Mouse (Mus musculus) ES-CJ7 (cell line): ENCODE data around the gene Abr.
A peak's percentile ranks its signal among the peaks of the same experiment; 100 is the strongest.

Source experiments
- DNase-seq: peaks from one replicate; pipeline ENCODE4 v3.0.0; 2011; ENCODE audit warnings: low read depth, low spot score

Abr gene

DNA sequence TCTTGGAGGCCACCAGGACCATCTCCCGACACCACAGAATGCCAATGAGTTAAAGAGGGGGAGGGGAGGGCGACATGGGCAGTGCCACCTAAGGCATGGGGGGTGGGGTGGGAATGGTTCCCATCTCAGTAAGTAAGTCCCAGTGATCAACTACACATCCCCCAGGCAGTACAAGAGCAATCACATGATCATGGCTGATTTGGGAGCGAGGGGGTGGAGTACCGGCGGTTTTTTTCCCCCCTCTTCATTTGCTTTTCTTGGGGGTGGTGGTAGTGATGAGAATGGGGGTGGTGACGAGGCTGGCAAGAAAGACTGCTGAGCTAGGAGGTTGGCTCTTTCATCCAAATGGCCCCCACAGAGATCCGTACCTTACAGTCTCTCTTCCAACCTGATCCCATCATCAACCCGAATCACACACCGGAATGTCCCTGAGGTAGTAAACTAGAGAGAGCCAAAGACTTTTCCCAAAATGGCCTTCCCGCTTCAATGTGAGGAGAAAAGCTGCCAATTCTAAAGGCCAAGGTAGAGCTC, 51.8 kb downstream of the Abr start:
- no peak for DNase-seq

DNA sequence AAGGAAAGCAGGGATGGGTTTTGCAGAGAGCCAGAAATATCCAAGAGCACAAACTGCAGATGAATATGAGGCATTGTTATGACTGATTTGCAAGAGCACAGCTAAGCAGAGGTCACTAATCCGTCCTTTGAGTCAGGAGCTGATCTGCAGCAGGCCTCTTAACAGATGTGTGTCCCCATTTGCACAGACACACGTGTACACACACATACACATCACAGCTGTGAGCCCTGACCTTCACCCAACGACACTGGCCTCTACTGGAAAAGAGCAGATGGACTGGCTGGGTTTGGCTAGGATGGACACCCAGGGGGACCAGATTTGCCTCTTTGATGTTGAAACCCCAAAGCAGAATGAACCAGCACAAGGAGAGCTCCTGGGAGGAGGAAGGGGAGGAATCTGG, 52.7 kb downstream of the Abr start:
- DNase-seq = no peak

DNA sequence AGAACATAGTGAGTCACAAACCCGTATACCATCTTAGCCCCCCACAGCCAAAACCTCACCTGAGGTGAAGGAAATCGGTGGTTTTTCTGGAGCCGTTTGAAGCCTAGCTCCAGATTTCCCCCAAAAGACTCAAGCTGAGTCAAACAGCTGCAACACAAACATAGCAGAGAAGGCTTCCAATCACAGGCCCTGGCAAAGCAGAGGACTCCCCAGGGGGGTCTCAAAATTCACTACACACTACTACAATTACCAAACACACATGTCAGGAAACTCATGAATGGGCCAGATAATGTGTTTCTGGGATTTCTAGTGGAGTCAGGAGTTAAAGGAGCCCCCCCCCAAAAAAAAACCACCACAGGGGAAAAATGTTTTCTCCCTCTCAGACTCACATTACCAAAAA, 56.0 kb downstream of the Abr start:
- no peak for DNase-seq

- no peak for DNase-seq
Observed at GRCm38 (mm10) chr11:76562584-76562983, 59.5 kb downstream of the Abr start.

DNA sequence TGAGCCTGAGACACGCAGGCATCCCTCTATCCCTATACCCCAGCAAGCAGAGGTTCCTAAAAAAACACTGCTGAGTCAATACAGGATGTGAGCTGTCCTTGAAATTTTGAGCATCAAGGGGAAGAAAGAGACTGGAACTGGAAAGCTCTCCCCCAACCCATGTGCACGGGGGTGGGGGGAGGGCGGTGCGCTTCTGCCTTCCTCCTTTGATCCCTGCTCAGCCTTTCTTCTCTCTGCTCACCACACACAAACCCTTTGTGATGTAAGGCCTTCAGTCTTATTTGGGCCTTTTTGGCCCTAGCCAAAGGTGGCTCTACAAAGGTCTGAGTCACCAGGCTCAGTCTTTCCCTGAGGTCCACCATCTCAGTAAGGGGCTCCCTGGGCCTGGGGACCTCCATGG, 59.9 kb downstream of the Abr start:
- DNase-seq = peak; percentile 73

GRCm38 (mm10) chr11:76557837-76558236, 64.3 kb downstream of the Abr start:
- no peak for DNase-seq

DNA sequence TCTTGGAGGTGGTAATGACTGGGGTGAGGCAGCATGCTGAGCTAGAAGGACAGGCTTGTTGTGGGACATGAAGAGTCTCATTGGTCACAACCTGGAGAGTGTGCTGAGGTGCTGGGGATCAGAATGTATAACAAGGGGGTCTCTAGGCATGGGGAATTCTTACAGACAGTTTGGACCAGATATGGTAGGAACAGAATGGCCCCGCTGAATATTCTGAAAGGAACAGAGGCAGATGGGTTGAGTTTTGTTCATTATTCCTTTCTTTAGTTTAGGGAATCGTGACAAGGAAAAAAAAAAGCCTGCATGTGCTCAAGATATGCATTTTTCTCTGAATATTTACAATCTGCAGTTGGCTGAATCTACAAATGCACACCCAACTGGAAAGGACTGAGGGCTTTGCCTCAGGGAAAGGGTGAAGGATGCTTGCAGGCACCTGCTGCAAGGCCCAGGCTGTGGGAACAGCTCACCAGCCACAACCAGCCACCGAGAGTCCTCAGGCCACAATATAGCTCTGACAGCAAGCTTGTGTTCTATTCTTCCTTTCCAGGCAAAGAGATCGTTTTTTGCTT, 73.9 kb downstream of the Abr start:
- no peak for DNase-seq

- no peak for DNase-seq
Observed at GRCm38 (mm10) chr11:76547420-76547819, 74.7 kb downstream of the Abr start.

GRCm38 (mm10) chr11:76546431-76546830, 75.7 kb downstream of the Abr start:
- no peak for DNase-seq

- DNase-seq = no peak
Observed at GRCm38 (mm10) chr11:76543300-76543699, 78.8 kb downstream of the Abr start.

GRCm38 (mm10) chr11:76540973-76541372, 81.1 kb downstream of the Abr start:
- DNase-seq = peak; percentile 58

GRCm38 (mm10) chr11:76537401-76537800, 84.7 kb downstream of the Abr start:
- no peak for DNase-seq

- peak; percentile 75 for DNase-seq
Observed at GRCm38 (mm10) chr11:76536576-76537354, 85.3 kb downstream of the Abr start.

DNA sequence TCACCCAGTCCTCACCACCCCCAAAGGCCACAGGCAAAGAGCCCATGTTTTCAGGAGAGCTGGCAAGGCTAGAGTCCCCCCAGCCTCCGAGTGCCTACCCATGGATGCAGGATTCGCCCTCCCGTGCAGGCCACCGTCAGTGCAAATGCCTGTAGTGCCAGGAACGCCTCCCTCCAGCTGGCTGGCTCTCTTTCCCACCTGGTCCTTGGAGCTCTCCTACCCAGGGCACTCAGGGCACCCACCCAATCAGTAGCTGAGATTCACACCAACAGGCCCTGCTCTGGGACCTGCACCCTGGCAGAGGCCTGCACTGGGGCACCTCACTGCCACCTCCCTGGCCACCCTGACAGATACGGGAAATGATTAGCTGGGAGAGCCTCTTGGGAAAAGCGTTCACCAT, 90.1 kb downstream of the Abr start:
- no peak for DNase-seq

DNA sequence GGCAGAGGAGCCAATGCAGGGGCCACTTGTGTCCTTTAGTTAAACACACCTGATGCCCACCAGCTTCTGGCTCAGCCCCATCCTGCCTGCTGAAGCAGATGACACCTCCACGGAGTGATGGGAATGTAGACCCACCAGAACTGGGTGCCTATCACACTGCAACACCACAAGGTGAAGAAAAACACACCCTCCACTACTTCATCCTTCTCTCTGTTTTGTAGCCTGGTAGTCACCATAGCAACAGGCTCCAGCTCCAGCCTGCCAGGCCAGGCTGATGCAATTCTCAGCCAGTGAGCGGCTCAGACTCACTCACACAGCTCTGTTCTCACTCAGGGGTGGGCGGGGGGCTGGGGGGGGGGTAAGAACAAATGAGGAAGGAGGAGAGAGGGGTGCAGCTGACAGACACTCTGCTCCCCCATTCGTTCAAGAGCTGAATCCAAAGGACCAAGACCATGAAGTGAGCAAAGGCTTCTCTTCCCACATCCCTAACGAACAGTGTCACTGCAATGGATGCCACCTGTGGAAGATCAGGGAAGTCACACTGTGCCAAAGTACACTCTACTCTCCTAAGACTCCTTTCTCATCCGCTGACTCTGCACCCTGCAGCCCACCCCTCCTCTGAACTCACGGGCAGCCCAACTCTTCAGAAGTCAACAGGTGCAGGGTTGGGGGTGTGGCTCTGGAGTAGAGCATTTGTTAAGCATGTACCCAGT, 91.0 kb downstream of the Abr start:
- DNase-seq = no peak

DNA sequence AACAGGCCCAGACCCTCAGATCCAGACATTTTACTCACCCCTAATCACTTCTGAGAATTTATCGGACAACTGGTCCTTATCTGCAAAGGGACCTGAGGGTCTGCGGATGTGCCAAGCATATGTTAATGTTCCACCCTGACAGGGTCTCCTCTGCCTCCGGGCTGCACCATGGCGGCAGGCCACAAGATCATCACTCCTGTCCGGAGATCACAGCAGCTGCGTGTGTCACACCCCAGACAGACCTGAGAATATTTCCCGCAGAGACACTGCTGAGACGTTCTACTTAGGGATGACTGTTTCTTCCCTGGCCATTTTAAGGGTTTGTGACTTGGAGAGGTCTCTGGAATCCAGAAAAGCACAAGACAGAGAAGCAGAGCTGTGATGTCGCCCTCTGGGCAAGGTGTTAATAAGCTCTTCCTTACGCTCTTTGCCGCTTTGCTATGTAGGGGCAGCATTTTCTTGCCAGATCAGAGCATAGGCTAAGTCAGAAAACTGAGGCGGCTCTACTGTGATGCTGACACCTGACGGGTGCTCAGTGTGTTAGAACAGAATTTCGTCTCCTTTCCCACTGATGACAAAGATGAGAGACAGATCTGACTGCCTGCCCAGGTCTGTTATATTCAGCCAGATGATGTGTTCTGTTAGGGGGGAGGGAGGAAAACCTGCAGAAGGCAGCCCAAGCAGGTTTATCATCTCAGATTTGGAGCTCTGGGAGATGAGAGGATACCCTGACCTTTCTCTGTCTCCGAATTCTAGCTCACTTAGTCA, 91.8 kb downstream of the Abr start:
- DNase-seq = no peak

GRCm38 (mm10) chr11:76529352-76530141, 92.6 kb downstream of the Abr start:
- DNase-seq = no peak

GRCm38 (mm10) chr11:76525646-76526351, 96.3 kb downstream of the Abr start:
- DNase-seq = no peak

GRCm38 (mm10) chr11:76524947-76525346, 97.2 kb downstream of the Abr start:
- DNase-seq = peak; percentile 79

DNA sequence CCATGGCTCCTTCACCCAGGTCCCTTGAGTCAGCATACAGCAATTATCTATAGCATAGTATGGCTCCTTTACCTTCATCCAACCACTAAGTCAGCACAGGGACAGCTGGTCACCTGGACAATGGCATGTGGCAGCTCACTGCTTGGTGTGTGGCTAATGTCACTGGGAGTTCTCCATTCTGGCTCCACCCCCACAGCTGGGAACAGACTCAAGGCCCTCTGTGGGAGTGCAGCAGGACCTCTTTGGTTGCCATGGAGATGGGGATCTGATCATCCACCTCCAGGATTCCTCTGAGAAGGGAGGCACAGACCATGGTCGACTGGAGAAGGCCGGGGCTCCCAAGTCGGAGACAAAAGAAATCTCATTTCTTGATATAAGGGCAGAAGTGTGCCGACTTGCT, 98.8 kb downstream of the Abr start:
- peak; percentile 41 for DNase-seq
